Mouse (Mus musculus) CH12.LX (cell line): Measurements from ENCODE around the gene Ube2c. TPM values are rescaled to one million over a fixed set of nuclear protein-coding genes. Genes with fewer than 3 reads are reported as not detected.

Source experiments
- DNase-seq: peaks from one replicate; pipeline ENCODE4 v3.0.0-alpha.2; 2013; ENCODE audit errors: extremely low read depth
- H3K27ac ChIP-seq: 2 replicates; pipeline ENCODE4 v1.5.1; 2012; ENCODE audit warnings: low read depth, mild to moderate bottlenecking, control low read depth, moderate library complexity; ENCODE audit not compliant: insufficient read depth
- H3K27me3 ChIP-seq: replicated peaks from 2 replicates; pipeline ENCODE3; 2012; ENCODE audit warnings: inconsistent platforms
- H3K36me3 ChIP-seq, 2 experiments: replicated peaks in 1 of 2; 2 replicates each; pipeline versions ENCODE3 to v1.6.1; 2012; ENCODE audit warnings: inconsistent platforms in 1 of 2, low read length in 1 of 2, mild to moderate bottlenecking in 1 of 2, mixed read lengths in 1 of 2, moderate library complexity in 1 of 2; ENCODE audit not compliant: control insufficient read depth in 1 of 2, insufficient read depth in 1 of 2
- H3K4me1 ChIP-seq, 2 experiments: 2 replicates each; pipeline ENCODE4 v1.6.1; 2012; ENCODE audit warnings: inconsistent platforms in 1 of 2, moderate library complexity in 1 of 2; ENCODE audit not compliant: insufficient read depth in 2 of 2, control insufficient read depth in 1 of 2
- H3K4me2 ChIP-seq: 2 replicates; pipeline ENCODE4 v1.6.1; 2012; ENCODE audit warnings: low read depth, mild to moderate bottlenecking, control low read depth; ENCODE audit not compliant: poor library complexity, insufficient read depth, severe bottlenecking
- H3K4me3 ChIP-seq, 3 experiments: fragments of 150-350 bp in 1 of 3; sonication (generic) in 1 of 3; replicated peaks in 1 of 3; 2 replicates each; pipeline versions ENCODE3 to v1.5.1; 2011 to 2012; ENCODE audit warnings: low read depth in 2 of 3, low read length in 2 of 3, mild to moderate bottlenecking in 2 of 3, moderate library complexity in 2 of 3, control low read depth in 1 of 3, improper control_type of control experiment in 1 of 3, inconsistent platforms in 1 of 3, mixed read lengths in 1 of 3; ENCODE audit not compliant: poor library complexity in 1 of 3
- H3K79me2 ChIP-seq: replicated peaks from 2 replicates; pipeline ENCODE4 v1.6.1; 2012; ENCODE audit warnings: mild to moderate bottlenecking, moderate library complexity; ENCODE audit not compliant: control insufficient read depth, poor library complexity, insufficient read depth, severe bottlenecking; ENCODE audit errors: extremely low read depth
- H3K9ac ChIP-seq: 2 replicates; pipeline ENCODE4 v1.6.1; 2012; ENCODE audit warnings: low read depth, mild to moderate bottlenecking, control low read depth, moderate library complexity; ENCODE audit not compliant: insufficient read depth
- H3K9me3 ChIP-seq: replicated peaks from 2 replicates; pipeline ENCODE3; 2012; ENCODE audit warnings: low read length, inconsistent platforms, mixed read lengths
- BHLHE40 ChIP-seq: IDR thresholded peaks from 2 replicates; pipeline ENCODE4 v1.6.1; 2011; ENCODE audit warnings: mild to moderate bottlenecking, low read depth, low read length, improper control_type of control experiment
- CHD1 ChIP-seq: IDR thresholded peaks from 2 replicates; pipeline ENCODE4 v1.6.1; 2012; ENCODE audit warnings: low read depth, low read length, improper control_type of control experiment, inconsistent platforms
- CHD2 ChIP-seq: IDR thresholded peaks from 2 replicates; pipeline ENCODE4 v1.6.1; 2011; ENCODE audit warnings: low read length, improper control_type of control experiment
- CTCF ChIP-seq, 2 experiments: IDR thresholded peaks in 1 of 2; conservative IDR thresholded peaks in 1 of 2; 2 replicates each; pipeline ENCODE4 v1.5.1; 2011 to 2012; ENCODE audit warnings: low read depth in 2 of 2, low read length in 2 of 2, improper control_type of control experiment in 1 of 2, inconsistent platforms in 1 of 2, mild to moderate bottlenecking in 1 of 2, moderate library complexity in 1 of 2
- ELF1 ChIP-seq: IDR thresholded peaks from 2 replicates; pipeline ENCODE4 v1.6.1; 2014; ENCODE audit warnings: low read depth, mild to moderate bottlenecking, inconsistent platforms, low read length, improper control_type of control experiment
- EP300 ChIP-seq: IDR thresholded peaks from 2 replicates; pipeline ENCODE4 v1.6.1; 2011; ENCODE audit warnings: low read length, improper control_type of control experiment
- GABPA ChIP-seq: IDR thresholded peaks from 2 replicates; pipeline ENCODE4 v1.6.1; 2012; ENCODE audit warnings: low read depth, low read length, improper control_type of control experiment, inconsistent platforms; ENCODE audit not compliant: insufficient replicate concordance
- IRF4 ChIP-seq: IDR thresholded peaks from 2 replicates; pipeline ENCODE4 v1.6.1; 2014; ENCODE audit warnings: low read depth, mild to moderate bottlenecking, inconsistent platforms, low read length, improper control_type of control experiment
- JUN ChIP-seq: IDR thresholded peaks from 2 replicates; pipeline ENCODE4 v1.6.1; 2011; ENCODE audit warnings: low read depth, mild to moderate bottlenecking, low read length, improper control_type of control experiment, moderate library complexity; ENCODE audit not compliant: insufficient read depth
- MAFK ChIP-seq: IDR thresholded peaks from 2 replicates; pipeline ENCODE4 v1.6.1; 2011; ENCODE audit warnings: low read length, improper control_type of control experiment; ENCODE audit not compliant: insufficient replicate concordance
- MEF2A ChIP-seq: IDR thresholded peaks from 2 replicates; pipeline ENCODE4 v1.6.1; 2014; ENCODE audit warnings: low read depth, mild to moderate bottlenecking, inconsistent platforms, low read length, improper control_type of control experiment, borderline replicate concordance
- MXI1 ChIP-seq: IDR thresholded peaks from 2 replicates; pipeline ENCODE4 v1.6.1; 2011; ENCODE audit warnings: mild to moderate bottlenecking, low read depth, low read length, improper control_type of control experiment
- MYC ChIP-seq: IDR thresholded peaks from 2 replicates; pipeline ENCODE4 v1.6.1; 2011; ENCODE audit warnings: low read depth, mild to moderate bottlenecking, improper control_type of control experiment, low read length
- NELFE ChIP-seq: IDR thresholded peaks from 2 replicates; pipeline ENCODE4 v1.6.1; 2011; ENCODE audit warnings: low read depth, low read length, improper control_type of control experiment
- POLR2A ChIP-seq: IDR thresholded peaks from 2 replicates; pipeline ENCODE4 v1.6.1; 2011; ENCODE audit warnings: low read depth, mild to moderate bottlenecking, improper control_type of control experiment, low read length
- RAD21 ChIP-seq: IDR thresholded peaks from 2 replicates; pipeline ENCODE4 v1.6.1; 2011; ENCODE audit warnings: low read depth, mild to moderate bottlenecking, low read length, improper control_type of control experiment, moderate library complexity
- SIN3A ChIP-seq: IDR thresholded peaks from 2 replicates; pipeline ENCODE4 v1.6.1; 2012; ENCODE audit warnings: low read length, improper control_type of control experiment, inconsistent platforms
- SMC3 ChIP-seq: IDR thresholded peaks from 2 replicates; pipeline ENCODE4 v1.6.1; 2011; ENCODE audit warnings: low read depth, low read length, improper control_type of control experiment
- TBP ChIP-seq: conservative IDR thresholded peaks from 2 replicates; pipeline ENCODE4 v1.6.1; 2011; ENCODE audit warnings: low read depth, low read length, improper control_type of control experiment
- UBTF ChIP-seq: IDR thresholded peaks from 2 replicates; pipeline ENCODE4 v1.6.1; 2012; ENCODE audit warnings: low read depth, mild to moderate bottlenecking, inconsistent platforms, low read length, improper control_type of control experiment, moderate library complexity
- USF1 ChIP-seq: IDR thresholded peaks from 2 replicates; pipeline ENCODE4 v1.6.1; 2014; ENCODE audit warnings: low read depth, mild to moderate bottlenecking, inconsistent platforms, low read length, improper control_type of control experiment
- USF2 ChIP-seq: conservative IDR thresholded peaks from 2 replicates; pipeline ENCODE4 v1.6.1; 2011; ENCODE audit warnings: low read depth, low read length, improper control_type of control experiment
- ZC3H11A ChIP-seq: IDR thresholded peaks from 2 replicates; pipeline ENCODE4 v1.6.1; 2012; ENCODE audit warnings: low read depth, mild to moderate bottlenecking, inconsistent platforms, low read length, improper control_type of control experiment
- ZMIZ1 ChIP-seq: IDR thresholded peaks from 2 replicates; pipeline ENCODE4 v1.6.1; 2012; ENCODE audit warnings: low read depth, mild to moderate bottlenecking, inconsistent platforms, low read length, improper control_type of control experiment
- ZNF384 ChIP-seq: IDR thresholded peaks from 2 replicates; pipeline ENCODE4 v1.6.1; 2012; ENCODE audit warnings: low read depth, low read length, improper control_type of control experiment, inconsistent platforms
- dilution Hi-C: fragments of 300-500 bp; cut with MboI; formaldehyde crosslinking; loops from 2 replicates; pipeline ENCODE4 v1.14.3; 2020; ENCODE audit warnings: low sequenced_read_pairs; ENCODE audit not compliant: extremely low pct_unique_long_range_greater_than_20kb, extremely low pct_ligation_motif_present
- in situ Hi-C: fragments of 300-500 bp; cut with MboI; formaldehyde crosslinking; loops from 3 replicates; pipeline ENCODE4 v1.14.3; 2019; ENCODE audit warnings: low sequenced_read_pairs, low pct_ligation_motif_present, low pct_unique_long_range_greater_than_20kb, mixed read lengths
- polyA plus RNA-seq: library from polyadenylated mRNA; unstranded; fragments of >175 nt; gene quantifications from 2 replicates; pipeline ENCODE4 v1.2.1, GENCODE M21; 2012; ENCODE audit warnings: low read depth; ENCODE audit not compliant: insufficient read length
- total RNA-seq, 2 experiments: library from RNA; depleted of rRNA; stranded (reverse); fragments of 300-350 nt in 1 of 2; fragments of >200 nt in 1 of 2; gene quantifications; 2 replicates each; pipeline ENCODE4 v1.2.3; 2012 to 2014

Ube2c gene
- total and polyA plus RNA-seq, 3 experiments, result 103 to 226 (median 126) TPM

- H3K9ac ChIP-seq, result no peak overlapping the region
- H3K27ac ChIP-seq, result no peak overlapping the region
- in situ Hi-C loops (no loop called here), dilution Hi-C loops (no loop called here)
- no peak for TF ChIP-seq MAFK
- TF ChIP-seq IRF4, result no peak
- TF ChIP-seq POLR2A, result no peak
- no peak for TF ChIP-seq CHD1
- TF ChIP-seq USF1, result no peak
- no peak for TF ChIP-seq GABPA
- no peak for TF ChIP-seq ZC3H11A
- TF ChIP-seq MEF2A, result no peak
- TF ChIP-seq RAD21, result no peak
- no peak for TF ChIP-seq TBP
- no peak for DNase-seq
- H3K4me3 ChIP-seq, result no peak overlapping the region
- no peaks in the 10 kb centered on the region for H3K27me3 ChIP-seq
- H3K4me1 ChIP-seq, result no peaks in the 10 kb centered on the region
- no peaks in the 10 kb centered on the region for H3K9me3 ChIP-seq
- no peak overlapping the region for H3K4me2 ChIP-seq
- no peaks in the 10 kb centered on the region for H3K79me2 ChIP-seq
- peaks cover 86 to 99% of the 10 kb centered on the region in 2 experiments for H3K36me3 ChIP-seq
Measured at GRCm38 (mm10) chr2:164757841-164758240, 11.9 kb upstream of the Ube2c start.

- no peak overlapping the region for H3K9ac ChIP-seq
- no peaks in the 10 kb centered on the region for H3K9me3 ChIP-seq
- H3K36me3 ChIP-seq, result peaks cover 92 to 99% of the 10 kb centered on the region in 2 experiments
- H3K4me2 ChIP-seq, result no peak overlapping the region
- dilution Hi-C loops, result no loop called here
- DNase-seq, result no peak
- no peaks in the 10 kb centered on the region for H3K79me2 ChIP-seq
- no peak overlapping the region for H3K4me3 ChIP-seq
- TF ChIP-seq USF1 (no peak), ZMIZ1 (no peak), CTCF (conservative IDR thresholded peaks at IDR 0.05 in 1 of 2, IDR thresholded peaks at IDR 0.05 in 1 of 2; ENCODE audit: low read depth in 2 of 2, low read length in 2 of 2) (no peak), GABPA (no peak), CHD2 (no peak), ZNF384 (no peak)
- in situ Hi-C loops, result no loop called here
- H3K27ac ChIP-seq, result no peak overlapping the region
- no peaks in the 10 kb centered on the region for H3K27me3 ChIP-seq
- H3K4me1 ChIP-seq, result peaks cover 0 to 8% of the 10 kb centered on the region in 2 experiments; a peak in 2 of 4 replicates
Measured at GRCm38 (mm10) chr2:164758692-164759091, 11.0 kb upstream of the Ube2c start.

DNA sequence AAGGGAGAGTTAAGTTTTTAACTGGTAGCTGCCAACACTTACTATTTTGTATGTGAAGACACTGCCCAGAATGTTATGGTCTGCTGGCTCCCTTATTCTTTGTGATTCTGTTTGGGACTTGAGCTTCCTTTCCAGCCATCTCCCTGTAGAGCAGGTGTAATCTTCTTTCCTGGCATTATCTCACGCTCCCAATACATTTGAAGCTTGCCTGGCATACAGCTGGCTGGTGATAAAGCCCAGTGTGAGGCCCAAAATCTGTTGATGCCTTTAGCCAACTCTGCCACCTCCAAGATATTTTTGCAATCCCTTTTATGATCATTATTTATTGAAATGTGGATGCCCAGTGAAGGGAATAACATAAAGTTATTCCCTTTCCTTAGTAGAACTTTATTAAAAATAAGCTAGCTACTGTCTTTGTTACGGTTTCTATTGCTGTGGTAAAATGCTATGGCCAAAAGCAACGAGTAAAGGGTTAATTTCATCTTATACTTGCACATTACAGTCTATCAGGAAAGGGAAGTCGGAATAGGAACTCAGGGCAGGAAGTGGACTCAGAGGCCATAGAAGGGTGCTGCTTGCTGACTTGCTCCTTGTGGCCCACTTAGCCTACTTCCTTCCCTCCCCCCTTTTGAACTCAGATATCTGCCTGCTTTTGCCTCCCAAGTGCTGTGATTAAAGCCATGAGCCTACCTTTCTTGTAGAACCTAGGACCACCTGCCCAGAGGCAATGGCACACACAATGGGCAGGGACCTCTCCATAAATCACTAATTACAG lies 9.5 kb upstream of the Ube2c start:
- dilution Hi-C loops, result no loop called here
- TF ChIP-seq NELFE (no peak), CTCF (conservative IDR thresholded peaks at IDR 0.05 in 1 of 2, IDR thresholded peaks at IDR 0.05 in 1 of 2; ENCODE audit: low read depth in 2 of 2, low read length in 2 of 2) (no peak), USF2 (no peak), UBTF (no peak), IRF4 (no peak), JUN (no peak), ZMIZ1 (no peak), BHLHE40 (no peak), MAFK (no peak), SIN3A (no peak), EP300 (no peak), ZC3H11A (no peak), MEF2A (no peak), MXI1 (no peak), MYC (no peak), ZNF384 (no peak), SMC3 (no peak), USF1 (no peak), ELF1 (no peak)

More for the DNA sequence above, 9.5 kb upstream of the Ube2c start:
- Histone ChIP-seq H3K79me2 (no peaks in the 10 kb centered on the region), H3K4me1 (peaks cover 0 to 18% of the 10 kb centered on the region in 2 experiments; a peak in 3 of 4 replicates), H3K27ac (no peak overlapping the region), H3K27me3 (no peaks in the 10 kb centered on the region), H3K4me2 (no peak overlapping the region), H3K36me3 (peaks cover 83 to 94% of the 10 kb centered on the region in 2 experiments), H3K9me3 (no peaks in the 10 kb centered on the region), H3K4me3 (no peak overlapping the region), H3K9ac (no peak overlapping the region)
- in situ Hi-C loops, result no loop called here
- no peak for DNase-seq
